Mouse (Mus musculus) midbrain, postnatal 0 days (tissue): ENCODE data around the gene Comp. TPM values are rescaled to one million over a fixed set of nuclear protein-coding genes. Genes with fewer than 3 reads are reported as not detected.
A peak's percentile ranks its signal among the peaks of the same experiment; 100 is the strongest.

Source experiments
- ATAC-seq: fragments of 200-750 bp; cut with Nextera tagmentation; 2 replicates; pipeline ENCODE4 v1.8.0; 2017; ENCODE audit warnings: moderate number of reproducible peaks, mild to moderate bottlenecking, moderate TSS enrichment, moderate library complexity; ENCODE audit not compliant: low FRiP score
- DNase-seq: peaks from one replicate; pipeline ENCODE4 v3.0.0-alpha.2; 2015; ENCODE audit warnings: low spot score
- H3K27ac ChIP-seq: fragments of 300-500 bp; sonication (generic); 2 replicates; pipeline ENCODE4 v1.5.1; 2014; ENCODE audit warnings: low read depth, mild to moderate bottlenecking, low read length, mixed read lengths
- H3K27me3 ChIP-seq: fragments of 300-500 bp; sonication (generic); 2 replicates; pipeline ENCODE4 v1.6.1; 2014; ENCODE audit warnings: low read length, control low read depth, mixed read lengths; ENCODE audit not compliant: insufficient read depth
- H3K36me3 ChIP-seq: fragments of 300-500 bp; sonication (generic); 2 replicates; pipeline ENCODE4 v1.6.1; 2014; ENCODE audit warnings: low read length, control low read depth, mixed read lengths; ENCODE audit not compliant: insufficient read depth
- H3K4me1 ChIP-seq: fragments of 300-500 bp; sonication (generic); 2 replicates; pipeline ENCODE4 v1.6.1; 2014; ENCODE audit warnings: mild to moderate bottlenecking, control low read depth, antibody characterized with exemption, low read length, mixed read lengths; ENCODE audit not compliant: insufficient read depth
- H3K4me2 ChIP-seq: fragments of 300-500 bp; sonication (generic); 2 replicates; pipeline ENCODE4 v1.6.1; 2014; ENCODE audit warnings: low read depth, mild to moderate bottlenecking, low read length, mixed read lengths; ENCODE audit not compliant: poor library complexity, severe bottlenecking
- H3K4me3 ChIP-seq: fragments of 300-500 bp; sonication (generic); 2 replicates; pipeline ENCODE4 v1.5.1; 2014; ENCODE audit warnings: low read depth, mild to moderate bottlenecking, low read length, moderate library complexity
- H3K9ac ChIP-seq: fragments of 300-500 bp; sonication (generic); replicated peaks from 2 replicates; pipeline ENCODE4 v1.6.1; 2014; ENCODE audit warnings: mild to moderate bottlenecking, low read length, moderate library complexity, mixed read lengths; ENCODE audit not compliant: poor library complexity, severe bottlenecking
- H3K9me3 ChIP-seq: fragments of 300-500 bp; sonication (generic); 2 replicates; pipeline ENCODE4 v1.6.1; 2016; ENCODE audit warnings: low read length, control low read depth
- CTCF ChIP-seq: IDR thresholded peaks from 2 replicates; pipeline ENCODE4 v1.5.1; 2016; ENCODE audit warnings: antibody characterized with exemption, mild to moderate bottlenecking
- WGBS: fragments of 180-500 bp; shearing (Covaris S2); extraction: QIAGEN DNeasy Blood & Tissue Kit; methylation state at CpG from one replicate; pipeline ENCODE4 v1.1.7; 2014; 5-methylcytosine and 5-hydroxymethylcytosine counted together
- polyA plus RNA-seq: library from polyadenylated mRNA; unstranded; fragments of >200 nt; fragmentation: Nextera tagmentation; extraction: Ambion mirVana; gene quantifications from 2 replicates; pipeline ENCODE4 v1.2.1, GENCODE M21; 2015
- total RNA-seq: library from RNA; depleted of rRNA; stranded (reverse); fragments of >200 nt; gene quantifications from 2 replicates; pipeline ENCODE4 v1.2.3, GENCODE M21; 2014; rRNA removed

The Comp gene
- total RNA-seq = 0.19 and 0.49 TPM in 2 replicates
- polyA plus RNA-seq = 0.38 and 0.77 TPM in 2 replicates

GRCm38 (mm10) chr8:70373397-70374317 lies at the start of gene Comp:
Gene Comp (plus strand): TSS chr8:70373558.
- ATAC-seq = no peak
- peaks cover 53% of the 10 kb centered on the region for H3K27me3 ChIP-seq
- WGBS = 5% methylated on average over 47 of the region's 47 CpGs
- no peaks in the 10 kb centered on the region for H3K4me1 ChIP-seq
- H3K4me3 ChIP-seq = peak within 1 kb of the TSS; percentile 19; the same call in 1 of the 2 replicates
- DNase-seq = no peak
- H3K9ac ChIP-seq = no peak within 1 kb of the TSS
- peak within 1 kb of the TSS; percentile 30 for H3K4me2 ChIP-seq
- no peak within 1 kb of the TSS for H3K27ac ChIP-seq
- no peak for TF ChIP-seq CTCF
- no peaks in the 10 kb centered on the region for H3K9me3 ChIP-seq
- no peaks in the 10 kb centered on the region for H3K36me3 ChIP-seq

- Histone ChIP-seq H3K36me3 (peaks cover 54% of the 10 kb centered on the region), H3K9me3 (no peaks in the 10 kb centered on the region), H3K4me1 (no peaks in the 10 kb centered on the region), H3K4me2 (no peak overlapping the region), H3K9ac (no peak overlapping the region), H3K27me3 (no peaks in the 10 kb centered on the region), H3K27ac (no peak overlapping the region), H3K4me3 (no peak overlapping the region)
- ATAC-seq (no peak), DNase-seq (no peak)
- no peak for TF ChIP-seq CTCF
- 94% methylated on average over 3 of the region's 3 CpGs for WGBS
Measured at GRCm38 (mm10) chr8:70323716-70324115, 49.6 kb upstream of the Comp start.

- Histone ChIP-seq H3K27me3 (no peaks in the 10 kb centered on the region), H3K4me3 (no peak overlapping the region), H3K4me1 (0 out of 2 replicates have a peak, but pooled peaks cover 3% of the 10 kb centered on the region), H3K27ac (no peak overlapping the region), H3K9me3 (no peaks in the 10 kb centered on the region), H3K4me2 (no peak overlapping the region), H3K9ac (no peak overlapping the region), H3K36me3 (peaks cover 51% of the 10 kb centered on the region)
- TF ChIP-seq CTCF = no peak
- DNase-seq (no peak), ATAC-seq (no peak)
- 93% methylated on average over 6 of the region's 6 CpGs for WGBS
Measured at GRCm38 (mm10) chr8:70327512-70327911, 45.8 kb upstream of the Comp start.

GRCm38 (mm10) chr8:70329124-70329834 lies 44.1 kb upstream of the Comp start, which contains the start of gene Gdf1:
Gene Gdf1 (plus strand): TSS chr8:70329817.
- 35% methylated on average over 14 of the region's 14 CpGs for WGBS
- Histone ChIP-seq H3K27me3 (no peaks in the 10 kb centered on the region), H3K36me3 (peaks cover 57% of the 10 kb centered on the region), H3K4me2 (no peak within 1 kb of the TSS), H3K4me1 (0 out of 2 replicates have a peak, but pooled peaks cover 3% of the 10 kb centered on the region), H3K4me3 (no peak within 1 kb of the TSS), H3K27ac (no peak within 1 kb of the TSS; the same call in 1 of the 2 replicates), H3K9me3 (no peaks in the 10 kb centered on the region), H3K9ac (no peak within 1 kb of the TSS)
- ATAC-seq (no peak), DNase-seq (no peak)
- no peak for TF ChIP-seq CTCF

GRCm38 (mm10) chr8:70329835-70330740 lies 43.3 kb upstream of the Comp start:
- no peak overlapping the region for H3K9ac ChIP-seq

More at GRCm38 (mm10) chr8:70329835-70330740, 43.3 kb upstream of the Comp start:
- DNase-seq = no peak
- peaks cover 57% of the 10 kb centered on the region for H3K36me3 ChIP-seq
- TF ChIP-seq CTCF = no peak
- 16% methylated on average over 43 of the region's 45 CpGs for WGBS
- 0 out of 2 replicates have a peak, but pooled peaks cover 3% of the 10 kb centered on the region for H3K4me1 ChIP-seq
- no peaks in the 10 kb centered on the region for H3K27me3 ChIP-seq
- no peaks in the 10 kb centered on the region for H3K9me3 ChIP-seq
- no peak overlapping the region for H3K4me3 ChIP-seq
- no peak overlapping the region for H3K4me2 ChIP-seq
- peak; percentile 6; the same call in 1 of the 2 replicates for ATAC-seq
- H3K27ac ChIP-seq = no peak overlapping the region; the same call in 1 of the 2 replicates
